Mouse (Mus musculus) lung, embryonic 14.5 days (tissue): ENCODE measurements at regions not wholly inside any gene's neighbourhood (a gene's known extent, or its start where the extent isn't known, plus 50 kb on each side); places are given as distances from the start of the nearest gene placed in this dataset.
A peak's percentile ranks its signal among the peaks of the same experiment; 100 is the strongest.

Source experiments
- ATAC-seq: fragments of 200-750 bp; cut with Nextera tagmentation; 2 replicates; pipeline ENCODE4 v1.8.0; 2017; ENCODE audit warnings: mild to moderate bottlenecking, moderate TSS enrichment, moderate library complexity; ENCODE audit not compliant: insufficient read depth
- DNase-seq: peaks from one replicate; pipeline ENCODE4 v3.0.0-alpha.2; 2015
- H3K27ac ChIP-seq: fragments of 300-500 bp; sonication (generic); 2 replicates; pipeline ENCODE4 v1.5.1; 2014; ENCODE audit warnings: low read depth, mild to moderate bottlenecking, moderate library complexity
- H3K27me3 ChIP-seq: fragments of 300-500 bp; sonication (generic); 2 replicates; pipeline ENCODE4 v1.6.1; 2014; ENCODE audit warnings: low read length, control low read depth; ENCODE audit not compliant: insufficient read depth
- H3K36me3 ChIP-seq: fragments of 300-500 bp; sonication (generic); 2 replicates; pipeline ENCODE4 v1.6.1; 2014; ENCODE audit warnings: control low read depth; ENCODE audit not compliant: insufficient read depth
- H3K4me1 ChIP-seq: fragments of 300-500 bp; sonication (generic); 2 replicates; pipeline ENCODE4 v1.6.1; 2014; ENCODE audit warnings: antibody characterized with exemption, control low read depth; ENCODE audit not compliant: insufficient read depth
- H3K4me2 ChIP-seq: fragments of 300-500 bp; sonication (generic); 2 replicates; pipeline ENCODE4 v1.6.1; 2014; ENCODE audit warnings: mild to moderate bottlenecking
- H3K4me3 ChIP-seq: fragments of 300-500 bp; sonication (generic); 2 replicates; pipeline ENCODE4 v1.5.1; 2014; ENCODE audit warnings: low read depth, low read length
- H3K9ac ChIP-seq: fragments of 300-500 bp; sonication (generic); 2 replicates; pipeline ENCODE4 v1.6.1; 2014
- H3K9me3 ChIP-seq: fragments of 300-500 bp; sonication (generic); 2 replicates; pipeline ENCODE4 v1.6.1; 2016; ENCODE audit warnings: low read depth, low read length, control low read depth
- CTCF ChIP-seq: IDR thresholded peaks from 2 replicates; pipeline ENCODE4 v1.5.1; 2016; ENCODE audit warnings: antibody characterized with exemption, low read depth
- WGBS: fragments of 180-500 bp; shearing (Covaris S2); extraction: QIAGEN DNeasy Blood & Tissue Kit; methylation state at CpG from one replicate; pipeline ENCODE4 v1.1.7; 2014; 5-methylcytosine and 5-hydroxymethylcytosine counted together

- H3K9ac ChIP-seq: no peak overlapping the region
- H3K9me3 ChIP-seq: no peaks in the 10 kb centered on the region
- no peaks in the 10 kb centered on the region for H3K27me3 ChIP-seq
- H3K27ac ChIP-seq: peak overlapping the region; percentile 10; the same call in 1 of the 2 replicates
- H3K4me3 ChIP-seq: no peak overlapping the region
- no peaks in the 10 kb centered on the region for H3K36me3 ChIP-seq
- H3K4me1 ChIP-seq: no peaks in the 10 kb centered on the region
- ATAC-seq: peak; percentile 52
- peak; percentile 56 for DNase-seq
- WGBS: 39% methylated on average over 3 of the region's 3 CpGs
- no peak overlapping the region for H3K4me2 ChIP-seq
- TF ChIP-seq CTCF: no peak
These were observed 893.3 kb upstream of the Adam24 start for GRCm38 (mm10) chr8:39781424-39782161.

GRCm38 (mm10) chr8:39782162-39782530 lies 892.7 kb upstream of the Adam24 start:
- 36% methylated on average over 2 of the region's 2 CpGs for WGBS
- Histone ChIP-seq H3K9me3 (no peaks in the 10 kb centered on the region), H3K4me3 (no peak overlapping the region), H3K4me1 (no peaks in the 10 kb centered on the region), H3K36me3 (no peaks in the 10 kb centered on the region), H3K4me2 (no peak overlapping the region), H3K9ac (no peak overlapping the region), H3K27me3 (no peaks in the 10 kb centered on the region), H3K27ac (no peak overlapping the region)
- peak; percentile 63; the same call in 1 of the 2 replicates for ATAC-seq
- peak; percentile 68 for DNase-seq
- TF ChIP-seq CTCF: no peak
